ENCODE assay signal across 10 mouse cellular contexts in genomic region chr7:49505024-49505423, GRCm38 (mm10).
DNase-seq lines count a peak whose midpoint lies in the region; ATAC-seq and TF ChIP-seq lines count a peak whose summit lies in the region.
"Had no signal": no experiment of that assay in that cellular context is flagged by ENCODE, and none has a peak within 500 bp of the region (broad histone marks: within the 10 kb centered on the region; RNA-seq: fewer than 3 reads in every experiment).

No protein-coding gene starts in this region.

- TF ChIP-seq POLR2A in heart, adult 2 months (IDR thresholded peaks at IDR 0.05; ENCODE audit: insufficient read depth, low read depth, low read length) = no peak

- peaks cover 9% of the 10 kb centered on the region; the same call in 1 of the 2 replicates for H3K4me1 ChIP-seq in heart, adult 2 months (ENCODE audit: control insufficient read depth, insufficient read depth, low read length)
- peaks cover 86% of the 10 kb centered on the region for H3K4me1 ChIP-seq in heart, embryonic 13.5 days
- H3K4me1 ChIP-seq in kidney, embryonic 16.5 days (ENCODE audit: insufficient read depth, low read length) = peaks cover 30% of the 10 kb centered on the region

- H3K79me2 ChIP-seq in heart, adult 2 months (replicated peaks; ENCODE audit: control insufficient read depth, insufficient read depth, low read length) = no peaks in the 10 kb centered on the region

- TF ChIP-seq CTCF in heart, adult 2 months (IDR thresholded peaks at IDR 0.05) = no peak

- H3K27me3 ChIP-seq in heart, adult 2 months (ENCODE audit: control insufficient read depth, insufficient read depth, low read length) = no peaks in the 10 kb centered on the region
- no peaks in the 10 kb centered on the region for H3K27me3 ChIP-seq in heart, embryonic 13.5 days (replicated peaks)
- no peaks in the 10 kb centered on the region for H3K27me3 ChIP-seq in kidney, embryonic 16.5 days (ENCODE audit: insufficient read depth, low read length)
- H3K27me3 ChIP-seq: neural tube, embryonic 13.5 days had no signal

- H3K36me3 ChIP-seq in heart, adult 2 months (ENCODE audit: control insufficient read depth, insufficient read depth, low read length) = no peaks in the 10 kb centered on the region
- H3K36me3 ChIP-seq in heart, embryonic 13.5 days = no peaks in the 10 kb centered on the region
- no peaks in the 10 kb centered on the region for H3K36me3 ChIP-seq in kidney, embryonic 16.5 days (ENCODE audit: insufficient read depth, low read length)
- H3K36me3 ChIP-seq: neural tube, embryonic 13.5 days had no signal

- no peak overlapping the region for H3K9ac ChIP-seq in heart, adult 2 months (ENCODE audit: low read depth, low read length)
- H3K9ac ChIP-seq in heart, embryonic 13.5 days = peak overlapping the region; percentile 37; the same call in 1 of the 2 replicates
- H3K9ac ChIP-seq in kidney, embryonic 16.5 days (replicated peaks; ENCODE audit: low read length) = no peak overlapping the region
- H3K9ac ChIP-seq: neural tube, embryonic 13.5 days had no signal

- no peak for ATAC-seq in heart, embryonic 13.5 days (ENCODE audit: extremely low read depth, insufficient number of reproducible peaks, low FRiP score, low TSS enrichment)
- no peak for ATAC-seq in kidney, embryonic 16.5 days (ENCODE audit: low FRiP score, low TSS enrichment)

- intact Hi-C loops in heart, adult 2 months (cut with DNase I) = no loop called here

- DNase-seq in heart, adult 2 months = peak; percentile 27 to 49
- DNase-seq in heart, postnatal 4 days = no peak
- DNase-seq in adrenal gland, postnatal 36 days = peak; percentile 11 to 41
- DNase-seq in cerebellum, postnatal 36 days = no peak
- no peak for DNase-seq in cerebellum, adult 8-10 months
- no peak for DNase-seq in spleen, postnatal 36 days (ENCODE audit: low spot score in 2 of 2)
- DNase-seq: cerebellum, adult 9-11 months had no signal

- H3K9me3 ChIP-seq in heart, embryonic 13.5 days = no peaks in the 10 kb centered on the region
- no peaks in the 10 kb centered on the region for H3K9me3 ChIP-seq in kidney, embryonic 16.5 days (ENCODE audit: low read length)
- H3K9me3 ChIP-seq: neural tube, embryonic 13.5 days had no signal

- H3K4me3 ChIP-seq in heart, adult 2 months = no peak overlapping the region
- no peak overlapping the region for H3K4me3 ChIP-seq in heart, embryonic 13.5 days
- no peak overlapping the region for H3K4me3 ChIP-seq in kidney, embryonic 16.5 days (ENCODE audit: low read length)
- H3K4me3 ChIP-seq: neural tube, embryonic 13.5 days had no signal

- H3K4me2 ChIP-seq in heart, embryonic 13.5 days = no peak overlapping the region
- H3K4me2 ChIP-seq in kidney, embryonic 16.5 days (replicated peaks; ENCODE audit: low read depth, low read length) = no peak overlapping the region
- H3K4me2 ChIP-seq: neural tube, embryonic 13.5 days had no signal

- H3K27ac ChIP-seq in heart, adult 2 months = peak overlapping the region; percentile 55
- 0 out of 2 replicates have a peak overlapping the region, but pooled peaks have one; percentile 40 for H3K27ac ChIP-seq in heart, embryonic 13.5 days (replicated peaks)
- peak overlapping the region; percentile 69; the same call in 1 of the 2 replicates for H3K27ac ChIP-seq in kidney, embryonic 16.5 days (ENCODE audit: low read length)

- 35% methylated on average over 2 of the region's 3 CpGs for WGBS in heart, adult 2 months
- 28% methylated on average over 2 of the region's 3 CpGs for WGBS in heart, embryonic 13.5 days
- 38% methylated on average over 3 of the region's 3 CpGs for WGBS in kidney, embryonic 16.5 days

- no peak for TF ChIP-seq EP300 in heart, adult 2 months (IDR thresholded peaks at IDR 0.05; ENCODE audit: insufficient read depth, low read depth, low read length)

Comparison
In these comparisons a context has a peak if more than half of its experiments do, and no peak if none do; other contexts are left out.
1. DNase-seq: peak in heart, adult 2 months (2 of 2) and adrenal gland, postnatal 36 days (2 of 2); none in heart, postnatal 4 days (single experiment), cerebellum, postnatal 36 days (0 of 2), cerebellum, adult 8-10 months (single experiment) and spleen, postnatal 36 days (0 of 2).
2. Peak in every context shown above with its lines, with median percentiles within 50 percentile points of each other: H3K27ac ChIP-seq.